Mouse (Mus musculus) kidney, postnatal 25 days (tissue): Measurements from ENCODE around the gene Btbd9.
A peak's percentile ranks its signal among the peaks of the same experiment; 100 is the strongest.

ENCODE experiments used
- DNase-seq, 2 experiments: peaks; one replicate each; pipeline ENCODE4 v3.0.0; 2021; ENCODE audit warnings: mixed read lengths in 2 of 2

Gene Btbd9

GRCm38 (mm10) chr17:30511399-30511798 is 64.9 kb downstream of the Btbd9 start:
- no peak for DNase-seq

- DNase-seq = no peak
These were observed 66.1 kb downstream of the Btbd9 start for GRCm38 (mm10) chr17:30510171-30510570.

- no peak for DNase-seq
These were observed 66.6 kb downstream of the Btbd9 start for GRCm38 (mm10) chr17:30509646-30510045.

- no peak for DNase-seq
These were observed 68.4 kb downstream of the Btbd9 start for GRCm38 (mm10) chr17:30507636-30508576.

DNA sequence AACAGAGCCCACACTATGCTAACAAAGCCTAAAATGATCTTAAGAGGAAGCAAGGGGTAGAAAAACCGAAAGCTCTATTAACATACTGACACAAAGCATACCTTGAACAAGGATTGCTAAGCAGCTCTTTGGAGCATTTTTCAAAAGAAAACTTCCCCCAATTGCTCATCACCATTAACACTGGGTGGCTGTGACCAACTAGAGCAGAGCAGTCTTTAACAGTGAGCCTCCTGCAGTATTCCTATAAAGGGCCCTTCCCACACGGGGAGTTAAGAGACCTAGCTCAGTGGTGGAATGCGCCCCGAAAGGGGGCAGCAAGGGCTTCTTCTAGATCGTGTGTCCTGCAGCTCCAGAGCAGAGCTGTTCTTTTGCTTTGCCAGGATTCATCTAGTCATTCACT is 69.4 kb downstream of the Btbd9 start:
- no peak for DNase-seq

GRCm38 (mm10) chr17:30499541-30499940 is 76.7 kb downstream of the Btbd9 start:
- peak in 1 of 2 experiments; percentile 1 for DNase-seq

DNA sequence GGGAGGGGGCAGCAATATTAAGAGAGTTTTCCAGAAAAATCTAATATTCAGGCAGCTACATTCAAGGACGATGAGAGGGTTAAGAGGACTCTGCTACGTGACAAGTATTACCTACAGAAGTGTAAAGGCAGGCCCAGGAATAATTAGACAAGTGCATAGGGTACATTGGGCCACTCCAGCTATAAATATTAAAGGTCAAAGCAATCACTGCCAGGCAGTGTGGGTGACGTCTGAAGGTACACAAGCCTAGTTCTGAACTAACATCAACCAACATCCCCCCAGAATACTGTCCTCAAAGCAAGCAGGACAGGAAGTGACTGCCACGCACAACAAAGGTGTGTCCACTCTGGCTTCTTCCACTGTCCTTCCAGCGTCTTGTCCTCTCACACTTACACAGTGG is 77.5 kb downstream of the Btbd9 start:
- peak in 1 of 2 experiments; percentile 1 for DNase-seq

GRCm38 (mm10) chr17:30498376-30498719 is 77.9 kb downstream of the Btbd9 start:
- DNase-seq = peak; percentile 86 to 87

DNA sequence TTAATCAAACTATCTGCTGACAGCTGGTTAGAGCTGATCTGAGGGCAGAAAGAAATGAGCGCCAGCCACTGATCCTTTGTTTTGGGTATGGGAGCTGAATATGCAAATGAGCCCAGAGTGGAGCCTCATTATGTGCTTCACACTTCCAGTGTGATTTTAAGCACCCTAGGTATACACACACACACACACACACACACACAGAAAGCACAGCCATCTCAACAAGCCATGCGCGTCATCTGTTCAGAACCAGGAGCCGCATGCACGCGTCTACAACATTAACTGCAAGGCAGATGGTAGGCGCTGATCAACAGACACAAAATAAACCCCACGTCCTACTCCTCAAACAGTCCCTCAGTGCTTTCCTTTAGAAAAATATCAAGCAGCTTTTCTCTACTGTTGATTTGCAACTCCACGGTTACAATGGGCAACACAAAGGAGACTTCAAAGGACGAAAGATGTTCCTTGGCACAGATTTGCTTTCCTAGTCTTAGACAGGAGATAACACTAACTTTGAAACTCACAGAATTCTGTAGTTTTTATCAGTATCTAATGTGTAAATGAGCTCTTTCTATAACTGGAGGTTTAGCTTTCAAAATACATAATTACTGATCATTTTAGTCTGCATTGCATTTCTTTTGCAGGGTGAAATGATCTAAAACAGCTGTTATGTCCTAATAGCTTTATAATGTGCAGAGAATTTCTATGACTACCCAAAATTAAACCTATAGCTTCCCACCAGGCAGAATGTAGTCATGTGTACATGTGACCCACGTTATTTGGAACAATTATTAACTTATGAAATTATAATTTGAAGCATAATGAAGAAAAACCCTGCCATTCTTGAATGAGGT is 78.5 kb downstream of the Btbd9 start:
- no peak for DNase-seq

DNA sequence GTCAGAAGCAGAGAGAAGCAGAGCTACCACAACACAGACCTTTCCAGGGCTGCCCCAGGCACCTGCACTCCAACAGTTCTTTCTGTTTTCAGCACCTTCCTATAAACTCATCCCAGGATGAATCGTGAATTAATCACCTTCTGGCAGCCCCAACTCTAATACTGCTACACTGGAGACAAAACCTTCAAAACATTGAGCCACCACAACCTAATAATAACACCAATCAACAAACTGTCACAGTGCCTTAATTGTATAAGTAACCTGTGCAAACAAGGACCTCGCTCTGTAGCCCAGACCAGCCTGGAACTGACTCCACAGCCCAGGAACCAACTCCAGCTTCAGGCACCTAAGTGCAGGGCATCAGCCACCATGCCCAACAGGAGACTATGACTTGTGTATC is 80.7 kb downstream of the Btbd9 start:
- no peak for DNase-seq

DNA sequence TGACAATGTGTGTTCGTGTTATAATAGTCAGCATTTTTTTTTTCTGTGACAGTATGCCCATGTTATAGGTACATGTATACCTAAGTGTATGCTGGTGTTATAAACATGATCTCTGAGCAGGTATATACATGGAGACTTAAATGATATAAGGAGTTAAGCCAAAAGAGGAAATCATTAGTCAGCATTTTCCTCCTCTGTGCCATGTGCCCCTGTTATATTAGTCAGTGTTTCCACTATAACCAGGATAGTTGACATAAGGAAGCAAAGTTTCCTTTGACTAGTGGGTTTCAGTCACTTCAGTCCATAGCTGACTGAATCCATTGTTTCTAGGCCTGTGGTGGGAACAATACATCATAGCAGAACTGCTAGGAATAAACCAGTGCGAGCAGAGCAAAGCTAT is 81.1 kb downstream of the Btbd9 start:
- no peak for DNase-seq

DNA sequence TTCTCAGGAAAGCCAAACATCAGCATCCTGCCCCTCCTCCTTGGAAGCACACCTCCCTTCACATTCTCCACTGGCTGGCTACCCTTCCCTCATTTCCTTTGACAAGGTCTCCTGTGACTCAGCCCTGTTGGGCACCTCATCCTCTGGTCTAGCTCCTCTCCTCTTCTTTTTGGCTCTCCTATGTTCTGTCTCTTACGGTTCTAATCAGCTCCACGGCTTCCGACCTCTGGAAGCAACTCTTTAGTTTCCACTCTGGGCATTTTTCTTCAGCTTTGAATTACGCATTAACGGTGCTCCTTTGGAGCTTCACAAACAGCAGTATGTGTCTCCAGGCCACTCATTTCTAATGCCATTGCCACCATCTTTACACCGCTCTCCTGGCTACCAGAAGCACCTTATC is 82.8 kb downstream of the Btbd9 start:
- no peak for DNase-seq

DNA sequence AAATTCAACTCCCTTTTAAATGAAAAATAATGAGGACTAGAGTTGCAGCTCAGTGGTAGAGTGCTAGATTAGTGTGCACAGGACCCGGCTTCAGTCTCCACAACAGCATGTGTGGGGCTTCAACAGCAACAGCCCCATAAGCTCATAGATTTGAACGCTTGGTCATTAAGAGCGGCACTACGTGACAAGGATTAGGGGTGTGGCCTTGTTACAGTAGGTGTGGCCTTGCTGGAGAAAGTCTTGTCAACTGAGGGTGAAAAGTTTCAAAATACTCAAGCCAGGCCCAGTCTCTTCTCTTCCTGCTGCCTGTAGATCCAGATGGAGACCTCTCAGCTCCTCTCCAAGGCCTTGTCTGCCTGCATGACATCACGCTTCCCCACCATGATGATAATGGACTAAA is 84.1 kb downstream of the Btbd9 start:
- no peak for DNase-seq

- no peak for DNase-seq
These were observed 84.7 kb downstream of the Btbd9 start for GRCm38 (mm10) chr17:30491601-30492000.

DNA sequence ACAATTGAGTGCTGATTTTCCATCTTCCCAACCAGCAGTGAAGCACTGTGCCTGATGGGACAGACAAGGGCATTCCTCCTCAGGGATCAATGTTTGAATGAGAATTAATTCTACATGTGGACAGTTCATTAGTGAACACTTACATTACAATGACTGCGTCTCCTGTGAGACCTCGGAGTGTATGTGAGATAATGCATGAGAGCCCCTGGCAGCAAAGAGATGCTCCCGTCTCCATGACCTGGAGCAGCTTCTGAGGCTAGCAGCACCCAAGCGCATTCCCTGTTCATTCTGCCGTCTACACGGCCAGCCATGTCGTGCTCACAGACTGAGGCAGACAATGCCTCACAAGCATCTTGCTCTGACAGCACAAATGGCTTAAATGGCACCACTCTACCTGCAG is 85.7 kb downstream of the Btbd9 start:
- DNase-seq = no peak

GRCm38 (mm10) chr17:30490086-30490485 is 86.2 kb downstream of the Btbd9 start:
- no peak for DNase-seq

GRCm38 (mm10) chr17:30489629-30490028 is 86.7 kb downstream of the Btbd9 start:
- no peak for DNase-seq

GRCm38 (mm10) chr17:30487695-30488094 is 88.6 kb downstream of the Btbd9 start:
- no peak for DNase-seq

DNA sequence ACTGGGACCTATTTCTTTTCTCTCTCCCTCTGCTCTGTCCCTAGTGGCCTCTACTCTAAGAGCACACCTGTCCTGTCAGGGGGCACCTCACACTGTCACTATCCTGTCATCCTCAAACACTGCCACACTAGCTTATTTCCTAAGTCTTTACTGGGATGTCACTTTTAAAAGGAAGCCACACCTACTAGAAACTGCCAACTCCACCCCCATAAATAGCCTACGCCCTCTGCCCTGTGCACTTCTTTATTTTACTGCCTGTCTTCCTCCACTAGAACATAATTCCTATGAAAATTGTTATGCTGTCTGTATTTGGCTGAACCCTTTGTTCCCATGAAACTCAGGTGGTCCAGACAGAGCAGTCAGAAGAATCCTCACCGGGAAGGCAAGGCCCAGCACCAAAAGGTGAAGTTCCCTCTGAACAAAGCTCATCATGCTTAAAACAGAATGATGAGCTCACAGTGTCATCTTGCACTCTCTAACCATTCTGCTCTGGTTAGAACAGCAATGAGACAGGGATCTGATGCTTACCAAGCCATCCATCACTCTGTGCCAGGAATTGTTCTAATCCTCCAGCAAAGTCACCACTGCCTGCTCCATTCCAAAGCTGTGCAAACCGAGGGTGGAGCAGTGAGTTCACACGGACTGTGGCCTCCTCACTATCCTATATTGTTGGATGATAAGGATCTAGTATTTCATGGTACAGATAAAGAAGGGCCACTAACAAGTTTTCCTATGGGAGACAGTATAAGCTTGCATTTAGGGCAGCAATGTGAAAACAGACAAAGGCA is 91.0 kb downstream of the Btbd9 start:
- no peak for DNase-seq

- no peak for DNase-seq
These were observed 91.7 kb downstream of the Btbd9 start for GRCm38 (mm10) chr17:30484446-30485066.

GRCm38 (mm10) chr17:30481766-30482165 is 94.5 kb downstream of the Btbd9 start:
- no peak for DNase-seq

DNA sequence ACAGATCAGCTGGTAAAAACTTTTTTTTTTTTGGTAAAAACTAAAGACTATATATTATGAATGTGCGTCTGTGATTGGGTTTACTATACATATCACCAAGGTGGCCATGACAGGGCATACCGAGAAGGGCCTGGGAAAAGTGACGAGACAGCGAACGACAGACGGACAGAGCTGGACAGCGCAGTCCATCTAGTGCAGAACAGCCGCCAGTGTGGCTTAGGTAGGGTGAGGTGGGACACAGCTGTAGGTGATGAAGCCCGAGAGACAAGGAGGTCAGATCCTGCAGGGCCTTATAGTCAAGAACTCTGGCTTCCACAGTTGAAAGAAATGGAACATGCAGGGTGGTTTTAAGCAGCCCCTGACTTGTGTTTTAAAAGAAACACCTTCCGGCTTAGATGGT is 94.9 kb downstream of the Btbd9 start:
- no peak for DNase-seq

DNA sequence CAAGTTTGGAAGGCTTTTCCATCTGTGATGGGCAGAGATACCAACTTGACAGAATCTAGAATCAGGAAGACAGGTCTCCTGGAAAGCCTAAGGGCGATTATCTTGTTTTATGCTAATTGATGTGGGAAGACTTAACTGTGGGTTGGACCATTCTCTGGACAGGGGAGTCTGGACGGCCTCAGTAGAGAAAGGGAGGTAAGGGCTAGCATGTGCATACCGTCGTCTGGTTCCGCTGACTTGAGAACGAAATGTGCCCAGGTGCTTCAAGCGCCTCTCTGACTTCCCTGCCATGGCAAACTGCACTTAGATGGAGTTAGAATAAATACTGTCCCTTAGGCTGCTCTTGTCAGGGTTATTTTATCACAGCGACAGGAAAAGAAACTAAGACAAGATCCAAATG is 95.9 kb downstream of the Btbd9 start:
- DNase-seq = no peak
